Mouse (Mus musculus) adrenal gland, postnatal 36 days (tissue): ENCODE measurements around the gene Reg2. TPM values are rescaled to one million over a fixed set of nuclear protein-coding genes. Genes with fewer than 3 reads are reported as not detected.
"Not testable (repeated sequence)": the region's sequence is repeated elsewhere in the genome, so short reads cannot be mapped to it uniquely, and the experiment has no call there.

Source experiments
- DNase-seq, 2 experiments: peaks; one replicate each; pipeline ENCODE4 v3.0.0; 2021; ENCODE audit warnings: mixed read lengths in 1 of 2
- long read RNA-seq, 2 experiments: library from polyadenylated mRNA; stranded (forward); transcript quantifications; one replicate each; pipeline ENCODE4 v2.0.0; 2021; ENCODE audit warnings: borderline sequencing depth in 2 of 2
- total RNA-seq, 2 experiments: library from RNA; stranded (reverse); gene quantifications; 2 replicates each; pipeline ENCODE4 v1.2.3; 2021

The Reg2 gene
- total RNA-seq, result not detected
- long read RNA-seq, experiment 1, result 0 reads
- long read RNA-seq, experiment 2, transcript Reg2-201 (6 exons, 698 nt), result major isoform, 7 of 9 reads
- long read RNA-seq, experiment 2, partial matches to known transcripts, result 2 of 9 reads
- long read RNA-seq, experiment 2, other reads (novel, unspliced or antisense), result 0 of 9 reads

DNA sequence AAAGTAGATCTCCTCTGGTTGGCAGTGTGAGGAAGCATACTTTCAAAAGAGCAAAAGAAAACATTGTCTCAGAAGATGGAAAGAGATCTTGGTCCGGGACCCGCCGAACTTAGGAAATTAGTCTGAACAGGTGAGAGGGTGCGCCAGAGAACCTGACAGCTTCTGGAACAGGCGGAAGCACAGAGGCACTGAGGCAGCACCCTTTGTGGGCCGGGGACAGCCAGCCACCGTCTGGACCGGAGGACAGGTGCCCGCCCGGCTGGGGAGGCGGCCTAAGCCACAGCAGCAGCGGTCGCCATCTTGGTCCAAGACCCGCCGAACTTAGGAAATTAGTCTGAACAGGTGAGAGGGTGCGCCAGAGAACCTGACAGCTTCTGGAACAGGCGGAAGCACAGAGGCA is at the start of gene Reg2:
Gene Reg2, plus strand, starts transcription at position 301 of the 400 bp plus-strand sequence.
- not testable (repeated sequence) for DNase-seq

GRCm38 (mm10) chr6:78361971-78362563 is 33.4 kb upstream of the Reg2 start:
- DNase-seq, result no peak

DNA sequence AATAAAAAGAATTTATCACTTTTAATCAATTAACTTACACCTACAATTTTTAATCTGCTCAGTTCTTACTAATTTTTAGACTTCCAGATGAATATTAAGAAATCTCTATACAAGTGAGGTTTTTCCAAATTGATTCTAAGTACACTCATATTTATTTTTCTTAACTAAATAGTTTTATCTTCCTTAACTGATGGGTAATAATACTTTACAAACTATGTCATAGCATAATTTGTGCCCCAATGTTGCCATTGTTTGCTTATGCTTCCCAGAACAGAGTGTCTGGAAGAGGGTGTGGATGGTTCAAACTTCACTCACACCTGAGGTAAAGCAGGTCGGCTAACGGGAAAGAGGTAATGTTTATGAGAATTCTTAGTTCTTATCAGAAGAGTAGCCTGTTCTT is 25.1 kb upstream of the Reg2 start, which contains the start of gene Reg3b:
Gene Reg3b, plus strand, starts transcription at position 301 of the 400 bp plus-strand sequence.
- no peak for DNase-seq

GRCm38 (mm10) chr6:78378765-78379164 is 16.7 kb upstream of the Reg2 start, which contains the start of gene Reg3d:
Gene Reg3d, minus strand, starts transcription at chr6:78378865.
- no peak for DNase-seq

DNA sequence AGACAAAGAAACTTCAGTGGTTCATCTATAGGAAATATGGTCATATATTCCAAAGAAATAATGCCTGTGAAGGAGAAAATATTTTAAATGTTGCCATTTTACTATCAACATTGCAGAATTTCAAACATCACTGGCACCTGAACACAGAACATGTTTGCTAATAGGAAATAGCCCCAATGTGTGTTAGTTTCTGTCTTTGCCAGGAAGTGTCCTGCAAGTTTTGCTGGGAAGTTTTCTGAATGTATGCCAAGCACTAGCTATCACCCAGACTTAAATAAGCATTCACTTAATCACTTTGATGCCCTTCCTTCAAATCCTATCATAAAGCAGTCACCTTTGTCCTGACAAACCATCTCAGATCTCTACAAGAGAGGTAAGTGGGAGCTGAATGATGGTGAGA is 15.0 kb upstream of the Reg2 start, which contains the start of gene Reg3a:
Gene Reg3a, plus strand, starts transcription at position 301 of the 400 bp plus-strand sequence.
- DNase-seq, result no peak

GRCm38 (mm10) chr6:78385609-78386008 is 9.8 kb upstream of the Reg2 start:
- no peak for DNase-seq

DNA sequence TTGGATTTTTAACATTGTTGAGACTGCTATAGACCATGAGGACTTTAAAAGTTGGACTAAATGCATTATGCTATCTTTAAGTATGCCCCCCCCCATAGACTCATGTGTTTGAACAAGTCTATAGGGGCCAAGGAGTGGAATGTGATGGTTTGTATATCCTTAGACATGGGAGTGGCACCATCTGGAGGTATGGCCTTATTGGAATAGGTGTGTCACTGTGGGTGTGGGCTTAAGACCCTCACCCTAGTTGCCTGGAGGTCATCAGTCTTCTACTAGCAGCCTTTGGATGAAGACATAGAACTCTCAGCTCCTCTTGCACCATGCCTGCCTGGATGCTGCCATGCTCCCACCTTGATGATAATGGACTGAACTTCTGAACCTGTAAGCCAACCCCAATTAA is 27.0 kb downstream of the Reg2 start, which contains the start of gene Reg1:
Gene Reg1, plus strand, starts transcription at position 301 of the 400 bp plus-strand sequence.
- not testable (repeated sequence) for DNase-seq

DNA sequence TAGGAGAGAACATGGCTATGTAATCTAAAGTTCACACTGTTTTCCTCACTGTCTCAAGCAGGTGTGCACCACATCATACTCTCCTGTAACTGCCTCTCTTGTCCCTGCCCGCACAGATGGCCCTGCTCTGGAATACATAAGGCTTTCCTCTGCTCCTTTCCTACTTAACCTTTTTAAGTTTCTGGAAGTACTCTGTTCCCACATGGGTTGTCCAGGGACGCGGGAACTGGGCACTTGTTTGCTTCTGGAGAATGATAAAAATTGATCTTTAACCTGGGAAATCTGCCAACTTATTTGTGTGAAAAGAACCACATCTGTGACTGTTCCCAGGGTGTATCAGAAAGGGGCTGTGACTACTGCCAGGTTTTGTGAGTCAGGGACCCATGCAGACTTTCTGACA is 30.1 kb downstream of the Reg2 start:
- DNase-seq, result no peak

DNA sequence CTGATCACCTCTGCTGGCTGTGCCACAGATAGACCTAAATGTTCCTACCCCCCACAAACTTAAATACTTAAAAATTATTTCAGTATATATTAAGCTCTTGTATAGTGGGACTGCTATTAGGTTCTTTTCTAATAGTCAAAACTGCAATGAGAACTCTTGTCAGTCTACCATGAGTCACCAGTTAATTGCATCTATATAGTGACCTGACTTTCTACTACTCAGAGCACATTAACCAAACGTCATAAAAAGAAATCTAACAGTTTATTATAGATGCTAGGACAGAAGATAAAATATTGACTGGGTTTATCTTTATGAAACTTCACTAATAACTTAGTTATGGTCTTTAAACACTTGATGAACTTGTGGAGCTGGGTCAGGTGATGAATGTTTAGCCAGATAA is 51.8 kb downstream of the Reg2 start:
- no peak for DNase-seq

DNA sequence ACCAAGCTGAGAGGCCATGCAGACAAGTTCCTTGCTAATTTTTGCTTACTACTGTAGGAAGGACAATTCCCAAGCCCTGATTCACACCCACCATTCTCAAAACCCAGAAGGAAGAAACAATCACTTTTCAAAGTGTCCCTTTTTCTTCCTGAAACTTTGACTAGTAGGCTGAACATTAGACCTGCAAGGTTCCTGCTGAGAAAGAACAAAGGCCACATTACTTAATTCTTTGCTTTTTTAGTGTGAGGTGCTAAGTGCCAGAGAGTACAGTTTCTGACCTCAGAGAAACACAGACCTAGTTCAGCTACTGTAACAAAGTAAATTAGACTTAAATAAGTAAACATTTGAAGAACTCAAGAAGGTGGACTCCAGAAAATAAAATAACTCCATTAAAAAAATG is 53.0 kb downstream of the Reg2 start:
- no peak for DNase-seq

GRCm38 (mm10) chr6:78452804-78453203 is 57.4 kb downstream of the Reg2 start:
- no peak for DNase-seq

Other genes starting within 250 kb of the Reg2 start
- not detected for gene Reg3b, start 25.0 kb upstream of the Reg2 start, total RNA-seq
- gene Reg3d, start 16.8 kb upstream of the Reg2 start, total RNA-seq, result not detected
- not detected for gene Reg3a, start 14.9 kb upstream of the Reg2 start, total RNA-seq
- gene Reg1, start 27.1 kb downstream of the Reg2 start, total RNA-seq, result not detected
- not detected for gene Reg3g, start 73.2 kb downstream of the Reg2 start, total RNA-seq